Mouse (Mus musculus): ENCODE results near the gene Hdac10.

- no peak for TF ChIP-seq POLR2A (IDR thresholded peaks at IDR 0.05; ENCODE audit: borderline replicate concordance, extremely low read depth, insufficient read depth, insufficient read length, poor library complexity, severe bottlenecking)
- TF ChIP-seq CTCF (IDR thresholded peaks at IDR 0.05; ENCODE audit: borderline replicate concordance, extremely low read depth, insufficient read depth, insufficient read length): no peak
Observed at GRCm38 (mm10) chr15:89138531-89138930, 10.0 kb upstream of the Hdac10 start.
